Mouse (Mus musculus) MEL (cell line): ENCODE results near the gene OR5BS1P. TPM values are rescaled to one million over a fixed set of nuclear protein-coding genes. Genes with fewer than 3 reads are reported as not detected.
"Not testable (repeated sequence)": the region's sequence is repeated elsewhere in the genome, so short reads cannot be mapped to it uniquely, and the experiment has no call there.

Experiments
- DNase-seq: peaks from one replicate; pipeline ENCODE4 v3.0.0; 2011; ENCODE audit warnings: low read depth, low spot score
- H3K27ac ChIP-seq: 2 replicates; pipeline ENCODE4 v1.5.1; 2012; ENCODE audit warnings: low read depth, mild to moderate bottlenecking, control low read depth, low read length, moderate library complexity; ENCODE audit not compliant: control insufficient read depth
- H3K27me3 ChIP-seq, 2 experiments: fragments of 150-350 bp in 1 of 2; sonication (generic) in 1 of 2; 2 replicates each; pipeline ENCODE4 v1.6.1; 2012; ENCODE audit warnings: low read length in 2 of 2, mild to moderate bottlenecking in 2 of 2, improper control_type of control experiment in 1 of 2, moderate library complexity in 1 of 2; ENCODE audit not compliant: insufficient read depth in 2 of 2, control insufficient read depth in 1 of 2
- H3K36me3 ChIP-seq, 2 experiments: 2 replicates each; pipeline ENCODE4 v1.6.1; 2012 to 2014; ENCODE audit warnings: low read length in 2 of 2, improper control_type of control experiment in 1 of 2, inconsistent platforms in 1 of 2, mild to moderate bottlenecking in 1 of 2; ENCODE audit not compliant: insufficient read depth in 2 of 2, control insufficient read depth in 1 of 2
- H3K4me1 ChIP-seq, 2 experiments: fragments of 150-350 bp in 1 of 2; sonication (generic) in 1 of 2; 2 replicates each; pipeline ENCODE4 v1.6.1; 2012; ENCODE audit warnings: low read length in 2 of 2, improper control_type of control experiment in 1 of 2, mild to moderate bottlenecking in 1 of 2; ENCODE audit not compliant: insufficient read depth in 2 of 2, control insufficient read depth in 1 of 2
- H3K4me3 ChIP-seq, 2 experiments: fragments of 150-350 bp in 1 of 2; sonication (generic) in 1 of 2; 2 replicates each; pipeline ENCODE4 v1.5.1; 2012; ENCODE audit warnings: low read depth in 2 of 2, low read length in 2 of 2, mild to moderate bottlenecking in 2 of 2, moderate library complexity in 2 of 2, control low read depth in 1 of 2, improper control_type of control experiment in 1 of 2; ENCODE audit not compliant: control insufficient read depth in 1 of 2, insufficient read depth in 1 of 2
- H3K79me2 ChIP-seq: 2 replicates; pipeline ENCODE4 v1.6.1; 2012; ENCODE audit warnings: mild to moderate bottlenecking, low read length, moderate library complexity; ENCODE audit not compliant: control insufficient read depth, poor library complexity, insufficient read depth
- H3K9ac ChIP-seq: 2 replicates; pipeline ENCODE4 v1.6.1; 2012; ENCODE audit warnings: low read depth, mild to moderate bottlenecking, control low read depth, low read length, moderate library complexity; ENCODE audit not compliant: control insufficient read depth, poor library complexity, severe bottlenecking
- H3K9me3 ChIP-seq: fragments of 150-350 bp; sonication (generic); replicated peaks from 2 replicates; pipeline ENCODE4 v1.6.1; 2012; ENCODE audit warnings: mild to moderate bottlenecking, low read length, improper control_type of control experiment, moderate library complexity; ENCODE audit not compliant: insufficient read depth
- BHLHE40 ChIP-seq: IDR thresholded peaks from 2 replicates; pipeline ENCODE4 v1.6.1; 2012; ENCODE audit warnings: low read depth, mild to moderate bottlenecking, inconsistent platforms, low read length, improper control_type of control experiment, borderline replicate concordance
- CHD2 ChIP-seq: IDR thresholded peaks from 2 replicates; pipeline ENCODE4 v1.6.1; 2011; ENCODE audit warnings: low read length, improper control_type of control experiment
- E2F4 ChIP-seq: IDR thresholded peaks from 2 replicates; pipeline ENCODE4 v1.6.1; 2011; ENCODE audit warnings: low read depth, low read length, improper control_type of control experiment, borderline replicate concordance
- ELF1 ChIP-seq: IDR thresholded peaks from 2 replicates; pipeline ENCODE4 v1.6.1; 2014; ENCODE audit warnings: low read depth, mild to moderate bottlenecking, inconsistent platforms, low read length, improper control_type of control experiment, moderate library complexity
- EP300 ChIP-seq, 2 experiments: IDR thresholded peaks; 2 replicates each; pipeline ENCODE4 v1.6.1; 2011; ENCODE audit warnings: improper control_type of control experiment in 2 of 2, low read length in 2 of 2, low read depth in 1 of 2, mild to moderate bottlenecking in 1 of 2
- ETS1 ChIP-seq: IDR thresholded peaks from 2 replicates; pipeline ENCODE4 v1.6.1; 2012; ENCODE audit warnings: low read depth, mild to moderate bottlenecking, inconsistent platforms, low read length, improper control_type of control experiment, moderate library complexity
- GABPA ChIP-seq: IDR thresholded peaks from 2 replicates; pipeline ENCODE4 v1.6.1; 2012; ENCODE audit warnings: low read depth, mild to moderate bottlenecking, inconsistent platforms, low read length, improper control_type of control experiment, moderate library complexity
- GATA1 ChIP-seq: IDR thresholded peaks from 2 replicates; pipeline ENCODE4 v1.6.1; 2011; ENCODE audit warnings: low read depth, low read length, improper control_type of control experiment
- JUND ChIP-seq: IDR thresholded peaks from 2 replicates; pipeline ENCODE4 v1.6.1; 2011; ENCODE audit warnings: low read depth, mild to moderate bottlenecking, improper control_type of control experiment, low read length
- KAT2A ChIP-seq: conservative IDR thresholded peaks from 2 replicates; pipeline ENCODE4 v1.6.1; 2012; ENCODE audit warnings: low read depth, low read length, improper control_type of control experiment, inconsistent platforms
- MAFK ChIP-seq: IDR thresholded peaks from 2 replicates; pipeline ENCODE4 v1.6.1; 2011; ENCODE audit warnings: low read depth, mild to moderate bottlenecking, low read length, improper control_type of control experiment, borderline replicate concordance
- MEF2A ChIP-seq: IDR thresholded peaks from 2 replicates; pipeline ENCODE4 v1.6.1; 2014; ENCODE audit warnings: low read depth, mild to moderate bottlenecking, inconsistent platforms, low read length, improper control_type of control experiment; ENCODE audit not compliant: poor library complexity, insufficient replicate concordance, severe bottlenecking; ENCODE audit errors: extremely low read depth
- MXI1 ChIP-seq: IDR thresholded peaks from 2 replicates; pipeline ENCODE4 v1.6.1; 2011; ENCODE audit warnings: mild to moderate bottlenecking, low read depth, low read length, improper control_type of control experiment
- MYB ChIP-seq: IDR thresholded peaks from 2 replicates; pipeline ENCODE4 v1.6.1; 2011; ENCODE audit warnings: mild to moderate bottlenecking, low read depth, low read length, improper control_type of control experiment
- NELFE ChIP-seq: IDR thresholded peaks from 2 replicates; pipeline ENCODE4 v1.6.1; 2011; ENCODE audit warnings: low read depth, low read length, improper control_type of control experiment
- NRF1 ChIP-seq: IDR thresholded peaks from 2 replicates; pipeline ENCODE4 v1.6.1; 2014; ENCODE audit warnings: low read depth, mild to moderate bottlenecking, inconsistent platforms, low read length, improper control_type of control experiment, moderate library complexity; ENCODE audit not compliant: poor library complexity, insufficient read depth, severe bottlenecking
- POLR2A ChIP-seq, 2 experiments: IDR thresholded peaks; 2 replicates each; pipeline ENCODE4 v1.6.1; 2011 to 2012; ENCODE audit warnings: low read length in 2 of 2, mild to moderate bottlenecking in 2 of 2, control low read depth in 1 of 2, improper control_type of control experiment in 1 of 2, low read depth in 1 of 2, moderate library complexity in 1 of 2; ENCODE audit not compliant: control insufficient read depth in 1 of 2, insufficient read depth in 1 of 2, poor library complexity in 1 of 2
- POLR2AphosphoS5 ChIP-seq: IDR thresholded peaks from 2 replicates; pipeline ENCODE4 v1.6.1; 2012; ENCODE audit warnings: low read depth, borderline replicate concordance, mild to moderate bottlenecking, inconsistent platforms, low read length, moderate library complexity, mixed read lengths
- RCOR1 ChIP-seq: IDR thresholded peaks from 2 replicates; pipeline ENCODE4 v1.6.1; 2012; ENCODE audit warnings: low read depth, mild to moderate bottlenecking, inconsistent platforms, low read length, improper control_type of control experiment
- SIN3A ChIP-seq: IDR thresholded peaks from 2 replicates; pipeline ENCODE4 v1.6.1; 2012; ENCODE audit warnings: low read length, improper control_type of control experiment, inconsistent platforms
- TBP ChIP-seq: IDR thresholded peaks from 2 replicates; pipeline ENCODE4 v1.8.0; 2011; ENCODE audit warnings: low read depth, low read length, improper control_type of control experiment
- UBTF ChIP-seq: IDR thresholded peaks from 2 replicates; pipeline ENCODE4 v1.6.1; 2012; ENCODE audit warnings: low read depth, mild to moderate bottlenecking, inconsistent platforms, low read length, improper control_type of control experiment, moderate library complexity, borderline replicate concordance; ENCODE audit not compliant: insufficient read depth
- ZC3H11A ChIP-seq: IDR thresholded peaks from 2 replicates; pipeline ENCODE4 v1.6.1; 2012; ENCODE audit warnings: low read depth, mild to moderate bottlenecking, inconsistent platforms, low read length, improper control_type of control experiment
- ZKSCAN1 ChIP-seq: IDR thresholded peaks from 2 replicates; pipeline ENCODE4 v1.6.1; 2012; ENCODE audit warnings: low read depth, mild to moderate bottlenecking, inconsistent platforms, low read length, improper control_type of control experiment, moderate library complexity
- ZMIZ1 ChIP-seq: IDR thresholded peaks from 2 replicates; pipeline ENCODE4 v1.6.1; 2012; ENCODE audit warnings: low read depth, mild to moderate bottlenecking, inconsistent platforms, low read length, improper control_type of control experiment, moderate library complexity
- ZNF384 ChIP-seq: IDR thresholded peaks from 2 replicates; pipeline ENCODE4 v1.6.1; 2012; ENCODE audit warnings: low read depth, mild to moderate bottlenecking, inconsistent platforms, low read length, improper control_type of control experiment
- polyA plus RNA-seq, 2 experiments: library from polyadenylated mRNA; stranded (reverse) in 1 of 2; unstranded in 1 of 2; fragments of >175 nt in 1 of 2; fragments of >200 nt in 1 of 2; gene quantifications; 2 replicates each; pipeline versions ENCODE4 v1.2.1 to v1.2.4; 2012; ENCODE audit warnings: low replicate concordance in 2 of 2, low read depth in 1 of 2; ENCODE audit not compliant: insufficient read length in 2 of 2, insufficient read depth in 1 of 2, missing spikeins in 1 of 2
- total RNA-seq: library from RNA; depleted of rRNA; stranded (reverse); fragments of 300-350 nt; gene quantifications from 2 replicates; pipeline ENCODE4 v1.2.3, GENCODE M21; 2012

Gene OR5BS1P
- total and polyA plus RNA-seq, 3 experiments = 0.04 TPM; not detected in 2

- TF ChIP-seq ZMIZ1 = no peak
These were observed 44.5 kb downstream of the OR5BS1P start (continued) for GRCm38 (mm10) chr15:98514146-98514545.

- not testable (repeated sequence) for H3K27ac ChIP-seq, H3K4me3 ChIP-seq, H3K27me3 ChIP-seq, H3K9me3 ChIP-seq, H3K9ac ChIP-seq, H3K79me2 ChIP-seq
- 0 out of 2 replicates have a peak, but pooled peaks have one; percentile 67 for TF ChIP-seq UBTF
- peak in 1 of 2 experiments; percentile 31; a peak in 1 of 4 replicates for TF ChIP-seq EP300 (IDR thresholded peaks at IDR 0.05; ENCODE audit: low read depth in 1 of 2, low read length in 2 of 2)
- TF ChIP-seq GATA1 = peak; percentile 39; the same call in 1 of the 2 replicates
- TF ChIP-seq TBP = peak; percentile 93
- peak; percentile 61 for TF ChIP-seq SIN3A
- peak; percentile 65 for TF ChIP-seq ETS1
- DNase-seq = peak; percentile 76
- Histone ChIP-seq H3K4me1 (peaks cover 12 to 30% of the 10 kb centered on the region in 2 experiments), H3K36me3 (peaks cover 5 to 15% of the 10 kb centered on the region in 2 experiments)
These were observed 45.1 kb downstream of the OR5BS1P start for GRCm38 (mm10) chr15:98514845-98515244.

GRCm38 (mm10) chr15:98517380-98518355, 48.0 kb downstream of the OR5BS1P start:
- no peaks in the 10 kb centered on the region for H3K27me3 ChIP-seq
- peaks cover 14 to 17% of the 10 kb centered on the region in 2 experiments for H3K36me3 ChIP-seq
- peaks cover 10 to 27% of the 10 kb centered on the region in 2 experiments for H3K4me1 ChIP-seq
- H3K9ac ChIP-seq = no peak overlapping the region
- DNase-seq = peak; percentile 82
- no peak overlapping the region for H3K4me3 ChIP-seq
- no peaks in the 10 kb centered on the region for H3K9me3 ChIP-seq
- no peak overlapping the region for H3K27ac ChIP-seq
- peaks cover 2% of the 10 kb centered on the region; the same call in 1 of the 2 replicates for H3K79me2 ChIP-seq
- no peak for TF ChIP-seq MEF2A
- no peak for TF ChIP-seq ZNF384
- no peak for TF ChIP-seq POLR2AphosphoS5
- no peak for TF ChIP-seq CHD2
- no peak for TF ChIP-seq JUND
- no peak for TF ChIP-seq MAFK
- peak; percentile 50; the same call in 1 of the 2 replicates for TF ChIP-seq BHLHE40
- no peak for TF ChIP-seq GABPA
- peak; percentile 20; the same call in 1 of the 2 replicates for TF ChIP-seq ZC3H11A
- TF ChIP-seq RCOR1 = 0 out of 2 replicates have a peak, but pooled peaks have one; percentile 9
- TF ChIP-seq NRF1 = no peak
- TF ChIP-seq TBP = no peak
- peak in 1 of 2 experiments; percentile 61; a peak in 2 of 4 replicates for TF ChIP-seq POLR2A (IDR thresholded peaks at IDR 0.05; ENCODE audit: control insufficient read depth in 1 of 2, insufficient read depth in 1 of 2, low read depth in 1 of 2, low read length in 2 of 2, poor library complexity in 1 of 2)
- TF ChIP-seq MYB = peak; percentile 25; the same call in 1 of the 2 replicates
- peak; percentile 36; the same call in 1 of the 2 replicates for TF ChIP-seq MXI1
- no peak for TF ChIP-seq KAT2A
- TF ChIP-seq E2F4 = no peak
- no peak for TF ChIP-seq NELFE
- TF ChIP-seq ZKSCAN1 = no peak
- no peak for TF ChIP-seq ELF1
- TF ChIP-seq SIN3A = no peak
- TF ChIP-seq UBTF = no peak
